Mouse (Mus musculus): Measurements from ENCODE around the gene Dlk1. TPM values are rescaled to one million over a fixed set of nuclear protein-coding genes. Genes with fewer than 3 reads are reported as not detected.
"Not testable (repeated sequence)": the region's sequence is repeated elsewhere in the genome, so short reads cannot be mapped to it uniquely, and the experiment has no call there.

Gene Dlk1
- polyA plus RNA-seq, 1 experiment from 2014 or later: 96.8 TPM

DNA sequence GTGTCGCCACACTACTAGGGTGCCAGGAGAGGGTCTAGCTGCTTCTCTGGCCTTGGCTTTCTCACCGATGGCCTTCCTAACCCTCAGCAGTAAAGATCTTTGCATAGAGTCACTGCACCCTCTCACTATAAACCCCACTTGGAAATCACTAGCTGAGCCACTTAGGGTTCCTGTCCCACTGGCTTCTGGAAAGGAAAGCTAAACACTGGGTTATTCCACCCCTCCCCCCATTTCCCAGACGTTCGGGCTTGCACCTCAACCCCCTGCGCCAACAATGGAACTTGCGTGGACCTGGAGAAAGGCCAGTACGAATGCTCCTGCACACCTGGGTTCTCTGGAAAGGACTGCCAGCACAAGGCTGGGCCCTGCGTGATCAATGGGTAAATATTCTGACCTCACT lies 5.2 kb downstream of the Dlk1 start:
- H3K27me3 ChIP-seq (replicated peaks): peaks cover 33% of the 10 kb centered on the region
- H3K9ac ChIP-seq (replicated peaks): no peak overlapping the region
- H3K4me3 ChIP-seq (replicated peaks): no peak overlapping the region
- H3K4me2 ChIP-seq: no peak overlapping the region
- peaks cover 49% of the 10 kb centered on the region for H3K4me1 ChIP-seq
- WGBS: 34% methylated on average over 8 of the region's 8 CpGs
- H3K36me3 ChIP-seq: no peaks in the 10 kb centered on the region
- no peaks in the 10 kb centered on the region for H3K9me3 ChIP-seq (replicated peaks)
- no peak overlapping the region for H3K27ac ChIP-seq (replicated peaks)
- no peak for ATAC-seq (ENCODE audit: low FRiP score)

DNA sequence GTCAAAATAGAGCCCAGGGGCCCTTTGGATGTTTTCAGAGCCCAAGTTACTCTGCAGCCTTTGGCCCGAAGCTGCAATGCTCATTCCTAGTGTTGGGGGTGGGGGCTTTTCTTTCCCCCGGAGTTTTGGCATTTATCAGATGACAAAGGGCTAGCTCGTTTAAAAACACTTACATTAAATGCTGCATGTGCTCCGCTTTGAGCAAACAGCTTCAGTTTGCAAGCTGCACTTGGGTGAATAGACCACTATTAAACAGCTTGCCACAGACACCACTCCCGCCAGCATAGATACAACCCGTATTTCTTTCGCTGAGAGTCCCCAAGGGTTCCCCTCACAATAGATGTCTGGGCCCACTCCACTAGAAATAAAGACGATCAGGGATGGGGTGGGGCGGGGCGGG lies 6.3 kb downstream of the Dlk1 start:
- H3K4me1 ChIP-seq: peaks cover 39% of the 10 kb centered on the region
- H3K4me2 ChIP-seq: peak overlapping the region; percentile 45
- no peak; the same call in 1 of the 2 replicates for ATAC-seq (ENCODE audit: low FRiP score)
- no peak overlapping the region for H3K27ac ChIP-seq (replicated peaks)
- H3K9ac ChIP-seq (replicated peaks): no peak overlapping the region
- no peaks in the 10 kb centered on the region for H3K9me3 ChIP-seq (replicated peaks)
- 8% methylated on average over 10 of the region's 10 CpGs for WGBS
- H3K27me3 ChIP-seq (replicated peaks): peaks cover 23% of the 10 kb centered on the region
- H3K4me3 ChIP-seq (replicated peaks): no peak overlapping the region
- H3K36me3 ChIP-seq: no peaks in the 10 kb centered on the region

DNA sequence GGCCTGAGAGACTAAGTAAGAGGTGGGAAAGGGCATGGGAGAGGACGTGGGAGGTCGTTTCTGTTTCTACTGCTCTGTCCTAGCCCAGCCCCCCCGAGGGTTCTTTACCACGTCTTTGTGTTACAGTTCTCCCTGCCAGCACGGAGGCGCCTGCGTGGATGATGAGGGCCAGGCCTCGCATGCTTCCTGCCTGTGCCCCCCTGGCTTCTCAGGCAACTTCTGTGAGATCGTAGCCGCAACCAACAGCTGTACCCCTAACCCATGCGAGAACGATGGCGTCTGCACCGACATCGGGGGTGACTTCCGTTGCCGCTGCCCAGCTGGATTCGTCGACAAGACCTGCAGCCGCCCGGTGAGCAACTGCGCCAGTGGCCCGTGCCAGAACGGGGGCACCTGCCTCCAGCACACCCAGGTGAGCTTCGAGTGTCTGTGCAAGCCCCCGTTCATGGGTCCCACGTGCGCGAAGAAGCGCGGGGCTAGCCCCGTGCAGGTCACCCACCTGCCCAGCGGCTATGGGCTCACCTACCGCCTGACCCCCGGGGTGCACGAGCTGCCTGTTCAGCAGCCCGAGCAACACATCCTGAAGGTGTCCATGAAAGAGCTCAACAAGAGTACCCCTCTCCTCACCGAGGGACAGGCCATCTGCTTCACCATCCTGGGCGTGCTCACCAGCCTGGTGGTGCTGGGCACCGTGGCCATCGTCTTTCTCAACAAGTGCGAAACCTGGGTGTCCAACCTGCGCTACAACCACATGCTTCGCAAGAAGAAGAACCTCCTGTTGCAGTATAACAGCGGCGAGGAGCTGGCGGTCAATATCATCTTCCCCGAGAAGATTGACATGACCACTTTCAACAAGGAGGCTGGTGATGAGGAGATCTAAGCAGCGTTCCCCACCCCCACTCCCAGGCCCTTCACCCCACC lies 7.1 kb downstream of the Dlk1 start:
- H3K27me3 ChIP-seq (replicated peaks): peaks cover 17% of the 10 kb centered on the region
- peak overlapping the region; percentile 45 for H3K4me2 ChIP-seq
- ATAC-seq (ENCODE audit: low FRiP score): no peak; the same call in 1 of the 2 replicates
- H3K4me3 ChIP-seq (replicated peaks): 0 out of 2 replicates have a peak overlapping the region, but pooled peaks have one; percentile 6
- H3K4me1 ChIP-seq: peaks cover 39% of the 10 kb centered on the region
- 29% methylated on average over 49 of the region's 49 CpGs for WGBS
- H3K27ac ChIP-seq (replicated peaks): no peak overlapping the region
- no peaks in the 10 kb centered on the region for H3K36me3 ChIP-seq
- no peaks in the 10 kb centered on the region for H3K9me3 ChIP-seq (replicated peaks)
- no peak overlapping the region; the same call in 1 of the 2 replicates for H3K9ac ChIP-seq (replicated peaks)

DNA sequence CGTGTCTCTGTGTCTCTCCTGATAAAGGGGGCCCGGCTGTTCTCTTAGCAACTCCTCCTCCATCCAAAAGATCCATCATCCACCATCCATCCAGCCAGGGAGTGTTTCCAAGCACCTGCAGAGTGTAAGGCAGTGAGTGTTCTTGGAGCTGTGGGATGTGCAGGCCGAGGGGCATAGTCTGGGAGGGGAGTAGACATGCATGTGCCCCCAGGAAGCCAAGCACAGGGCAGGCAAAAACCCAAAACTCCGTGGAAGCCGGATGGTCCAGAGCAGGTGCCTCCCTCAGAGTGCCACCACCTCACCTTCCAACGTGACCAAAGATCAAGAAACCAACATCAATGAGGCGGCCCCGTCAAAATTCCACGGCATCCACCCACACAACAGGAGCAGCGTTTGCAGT lies 10.0 kb downstream of the Dlk1 start:
- no peak for ATAC-seq (ENCODE audit: low FRiP score)
- WGBS: 76% methylated on average over 10 of the region's 10 CpGs

DNA sequence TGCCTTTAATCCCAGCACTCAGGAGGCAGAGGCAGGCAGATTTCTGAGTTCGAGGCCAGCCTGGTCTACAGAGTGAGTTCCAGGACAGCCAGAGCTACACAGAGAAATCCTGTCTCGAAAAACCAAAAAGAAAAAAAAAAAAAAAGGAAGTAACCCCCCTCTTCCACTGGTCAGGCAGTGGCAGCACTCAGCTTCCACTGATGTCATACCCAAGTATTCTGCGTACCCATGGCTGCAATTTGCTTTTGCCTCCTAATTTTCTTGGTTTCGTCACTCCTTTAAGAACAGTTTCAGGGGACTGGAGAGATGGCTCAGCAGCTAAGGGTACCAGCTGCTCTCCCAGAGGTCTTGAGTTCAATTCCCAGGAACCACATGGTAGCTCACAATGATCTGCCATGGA lies 14.8 kb downstream of the Dlk1 start:
- not testable (repeated sequence) for H3K9ac ChIP-seq (replicated peaks); H3K36me3 ChIP-seq; H3K27ac ChIP-seq (replicated peaks); H3K27me3 ChIP-seq (replicated peaks); H3K4me1 ChIP-seq; H3K4me3 ChIP-seq (replicated peaks); ATAC-seq (ENCODE audit: low FRiP score); H3K9me3 ChIP-seq (replicated peaks); H3K4me2 ChIP-seq
- WGBS: 84% methylated on average over 4 of the region's 4 CpGs

More for the DNA sequence above, 10.0 kb downstream of the Dlk1 start:
- no peak overlapping the region for H3K9ac ChIP-seq (replicated peaks)
- H3K9me3 ChIP-seq (replicated peaks): no peaks in the 10 kb centered on the region
- no peak overlapping the region for H3K4me3 ChIP-seq (replicated peaks)
- H3K27ac ChIP-seq (replicated peaks): no peak overlapping the region
- no peaks in the 10 kb centered on the region for H3K36me3 ChIP-seq
- H3K27me3 ChIP-seq (replicated peaks): peaks cover 8% of the 10 kb centered on the region
- no peak overlapping the region for H3K4me2 ChIP-seq
- peaks cover 23% of the 10 kb centered on the region for H3K4me1 ChIP-seq

DNA sequence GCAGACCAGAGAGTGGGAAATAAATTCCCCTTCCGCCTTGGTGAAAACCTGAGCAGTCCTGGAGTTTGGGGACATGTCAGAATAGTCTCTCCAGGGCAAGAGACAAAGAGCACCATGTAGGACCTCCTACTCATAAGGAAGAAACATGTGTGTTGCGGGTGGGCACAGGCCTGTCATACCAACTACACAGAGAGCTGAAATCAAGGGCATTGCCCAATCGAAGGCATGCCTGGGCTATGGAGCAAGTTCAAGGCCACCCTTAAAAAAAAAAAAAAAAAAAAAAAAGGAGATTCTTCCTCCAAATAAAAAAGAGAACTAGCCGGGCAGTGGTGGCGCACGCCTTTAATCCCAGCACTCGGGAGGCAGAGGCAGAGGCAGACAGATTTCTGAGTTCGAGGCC lies 17.2 kb downstream of the Dlk1 start:
- H3K4me2 ChIP-seq: no peak overlapping the region
- no peak for ATAC-seq (ENCODE audit: low FRiP score)
- no peaks in the 10 kb centered on the region for H3K27me3 ChIP-seq (replicated peaks)
- H3K36me3 ChIP-seq: no peaks in the 10 kb centered on the region
- no peaks in the 10 kb centered on the region for H3K9me3 ChIP-seq (replicated peaks)
- H3K4me1 ChIP-seq: no peaks in the 10 kb centered on the region
- H3K27ac ChIP-seq (replicated peaks): no peak overlapping the region
- no peak overlapping the region for H3K4me3 ChIP-seq (replicated peaks)
- 85% methylated on average over 8 of the region's 8 CpGs for WGBS
- no peak overlapping the region for H3K9ac ChIP-seq (replicated peaks)

DNA sequence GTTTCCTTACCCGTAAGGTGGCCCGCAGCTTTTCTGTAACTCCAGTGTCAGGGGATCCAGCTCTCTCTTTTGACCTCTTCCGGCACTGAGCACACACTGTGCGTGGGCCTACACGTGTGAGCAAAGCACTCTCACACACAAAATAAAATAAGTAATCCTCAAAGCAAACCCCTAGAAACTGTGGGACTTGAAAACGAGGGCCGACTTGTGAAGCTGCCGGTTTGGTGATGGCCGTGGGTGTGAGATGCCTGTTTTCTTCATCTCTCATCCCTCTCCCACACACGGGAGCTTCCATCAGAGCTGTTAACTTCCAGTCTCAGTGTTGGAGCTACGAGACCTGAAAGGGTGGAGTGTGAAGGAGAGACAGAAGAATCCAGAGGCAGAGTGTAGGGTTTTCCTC lies 20.0 kb downstream of the Dlk1 start:
- WGBS: 89% methylated on average over 11 of the region's 11 CpGs
- no peaks in the 10 kb centered on the region for H3K4me1 ChIP-seq
- no peak overlapping the region for H3K4me2 ChIP-seq
- H3K9me3 ChIP-seq (replicated peaks): no peaks in the 10 kb centered on the region
- no peak overlapping the region for H3K4me3 ChIP-seq (replicated peaks)
- ATAC-seq (ENCODE audit: low FRiP score): no peak
- no peak overlapping the region for H3K27ac ChIP-seq (replicated peaks)
- H3K9ac ChIP-seq (replicated peaks): no peak overlapping the region
- no peaks in the 10 kb centered on the region for H3K36me3 ChIP-seq
- H3K27me3 ChIP-seq (replicated peaks): no peaks in the 10 kb centered on the region; the same call in 1 of the 2 replicates

DNA sequence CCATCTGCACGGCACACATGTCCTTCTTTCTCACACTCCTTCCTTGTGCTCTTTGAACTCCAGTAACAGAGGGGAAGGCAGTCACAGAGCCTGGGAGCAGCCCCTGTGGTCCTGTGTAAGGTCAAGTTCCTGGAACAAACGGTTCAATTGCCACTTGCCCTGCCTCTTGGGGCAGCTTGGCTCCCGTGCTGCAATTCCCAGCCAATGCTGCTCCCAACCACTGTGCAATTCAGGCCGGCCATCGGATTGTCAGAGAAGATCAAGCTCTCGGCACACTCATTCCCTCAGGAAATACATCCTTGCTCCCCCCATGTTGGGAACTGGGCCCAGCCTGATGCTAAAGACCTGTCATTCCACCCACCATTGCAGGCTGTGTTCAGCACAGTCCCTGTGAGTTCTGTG lies 21.0 kb downstream of the Dlk1 start:
- H3K27ac ChIP-seq (replicated peaks): no peak overlapping the region
- H3K4me2 ChIP-seq: no peak overlapping the region
- 32% methylated on average over 6 of the region's 6 CpGs for WGBS
- H3K27me3 ChIP-seq (replicated peaks): no peaks in the 10 kb centered on the region; the same call in 1 of the 2 replicates
- no peaks in the 10 kb centered on the region for H3K9me3 ChIP-seq (replicated peaks)
- no peak for ATAC-seq (ENCODE audit: low FRiP score)
- no peaks in the 10 kb centered on the region for H3K36me3 ChIP-seq
- no peak overlapping the region for H3K4me3 ChIP-seq (replicated peaks)
- H3K4me1 ChIP-seq: no peaks in the 10 kb centered on the region
- H3K9ac ChIP-seq (replicated peaks): no peak overlapping the region

DNA sequence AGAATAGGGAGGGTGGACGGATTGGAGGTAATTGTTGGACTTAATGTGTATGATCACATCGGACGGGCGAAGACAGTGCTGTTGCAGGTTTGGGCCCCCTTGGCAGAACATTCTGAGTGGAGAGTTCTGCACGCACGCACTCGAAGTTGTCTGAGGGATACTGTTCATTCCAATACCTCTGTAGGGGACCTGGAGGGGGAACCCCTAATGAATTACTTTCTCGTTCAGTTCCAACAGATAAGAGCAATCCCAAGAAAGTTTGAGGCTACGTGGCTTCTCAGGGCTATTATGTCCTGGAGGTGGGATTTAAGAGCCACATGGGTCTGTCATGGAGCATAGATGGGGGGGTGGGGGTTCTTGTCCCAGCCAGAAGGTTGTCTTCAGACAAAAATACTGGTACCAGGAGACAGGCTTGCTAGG lies 21.6 kb downstream of the Dlk1 start:
- no peaks in the 10 kb centered on the region for H3K36me3 ChIP-seq
- no peak for ATAC-seq (ENCODE audit: low FRiP score)
- no peaks in the 10 kb centered on the region for H3K4me1 ChIP-seq
- H3K9ac ChIP-seq (replicated peaks): no peak overlapping the region
- 74% methylated on average over 9 of the region's 9 CpGs for WGBS
- H3K9me3 ChIP-seq (replicated peaks): no peaks in the 10 kb centered on the region
- H3K4me2 ChIP-seq: no peak overlapping the region
- H3K27me3 ChIP-seq (replicated peaks): no peaks in the 10 kb centered on the region; the same call in 1 of the 2 replicates
- no peak overlapping the region for H3K27ac ChIP-seq (replicated peaks)
- no peak overlapping the region for H3K4me3 ChIP-seq (replicated peaks)

DNA sequence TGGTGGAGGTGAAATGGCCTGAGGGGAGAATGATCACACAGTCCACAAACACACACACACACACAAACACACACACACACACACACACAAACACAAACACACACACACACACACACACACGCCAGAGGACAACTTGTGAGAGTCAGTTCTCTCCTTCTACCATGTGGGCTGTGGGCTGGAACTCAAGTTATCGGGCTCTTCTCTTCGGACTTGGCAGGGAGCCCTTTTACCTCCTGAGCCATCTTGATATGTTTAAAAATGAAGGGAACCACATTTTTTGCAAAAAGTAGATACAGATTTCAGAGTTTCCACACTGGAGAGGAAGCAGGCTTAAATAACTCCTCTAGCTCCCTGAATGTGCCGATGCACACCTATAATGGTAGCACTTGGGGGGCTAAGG lies 22.9 kb downstream of the Dlk1 start:
- Histone ChIP-seq H3K27ac (replicated peaks) (no peak overlapping the region), H3K9me3 (replicated peaks) (no peaks in the 10 kb centered on the region), H3K4me2 (no peak overlapping the region), H3K4me3 (replicated peaks) (no peak overlapping the region), H3K4me1 (no peaks in the 10 kb centered on the region), H3K9ac (replicated peaks) (no peak overlapping the region), H3K36me3 (no peaks in the 10 kb centered on the region), H3K27me3 (replicated peaks) (no peaks in the 10 kb centered on the region; the same call in 1 of the 2 replicates)
- WGBS: 85% methylated on average over 4 of the region's 4 CpGs
- ATAC-seq (ENCODE audit: low FRiP score): no peak

DNA sequence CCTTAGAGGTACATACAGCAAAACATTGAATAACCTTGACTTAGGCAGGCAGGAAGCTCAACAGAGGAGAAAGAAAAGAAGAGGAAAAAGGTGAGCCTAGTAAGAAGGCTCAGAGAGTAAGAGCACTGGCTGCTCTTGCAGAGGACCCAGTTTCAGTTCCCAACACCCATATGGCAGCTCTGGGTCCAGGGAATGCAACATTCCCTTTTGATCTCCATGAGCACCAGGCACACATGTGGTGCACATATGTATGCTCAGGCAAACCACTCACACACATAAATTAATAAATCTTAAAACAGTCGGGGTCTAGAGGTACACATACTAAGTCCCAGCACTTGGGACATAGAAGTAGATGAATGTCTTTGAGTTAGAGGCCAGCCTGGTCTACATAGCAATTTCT lies 33.9 kb downstream of the Dlk1 start:
- not testable (repeated sequence) for H3K36me3 ChIP-seq; H3K4me2 ChIP-seq; H3K9ac ChIP-seq (replicated peaks); H3K4me3 ChIP-seq (replicated peaks); H3K27ac ChIP-seq (replicated peaks); H3K9me3 ChIP-seq (replicated peaks); ATAC-seq (ENCODE audit: low FRiP score); H3K27me3 ChIP-seq (replicated peaks); H3K4me1 ChIP-seq
- WGBS: 56% methylated on average over 1 of the region's 1 CpGs

DNA sequence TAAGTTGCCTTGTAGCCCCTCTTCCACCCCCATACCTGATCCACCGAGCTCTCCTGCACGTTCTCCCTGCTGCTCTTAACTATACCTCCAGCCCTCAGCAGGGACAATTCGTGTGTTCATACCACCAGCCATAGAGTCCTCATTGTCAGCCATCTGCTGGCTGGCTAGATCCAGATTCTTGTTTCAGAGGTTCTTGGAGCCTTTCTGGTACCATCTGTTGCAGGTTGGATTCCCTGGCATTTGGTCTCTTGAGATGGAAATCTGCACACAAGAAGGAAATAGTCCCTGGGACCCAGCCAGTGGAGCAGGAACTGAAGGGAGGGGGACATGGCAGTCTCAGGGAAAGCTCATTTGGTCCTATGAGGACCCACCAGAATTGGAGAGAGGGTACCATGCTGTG lies 39.1 kb downstream of the Dlk1 start:
- 70% methylated on average over 3 of the region's 3 CpGs for WGBS
- H3K36me3 ChIP-seq: no peaks in the 10 kb centered on the region
- ATAC-seq (ENCODE audit: low FRiP score): no peak

More for the DNA sequence above, 39.1 kb downstream of the Dlk1 start:
- Histone ChIP-seq H3K4me3 (replicated peaks) (no peak overlapping the region), H3K9me3 (replicated peaks) (no peaks in the 10 kb centered on the region), H3K4me2 (no peak overlapping the region), H3K27me3 (replicated peaks) (no peaks in the 10 kb centered on the region), H3K4me1 (no peaks in the 10 kb centered on the region), H3K9ac (replicated peaks) (no peak overlapping the region), H3K27ac (replicated peaks) (no peak overlapping the region)

Measured in neural tube, embryonic 15.5 days (tissue).